Mouse (Mus musculus): ENCODE measurements around the gene Tubgcp6.

The Tubgcp6 gene

GRCm38 (mm10) chr15:89141443-89141842, 18.5 kb upstream of the Tubgcp6 start:
- no peak for DNase-seq

- DNase-seq = no peak
These were observed 17.8 kb upstream of the Tubgcp6 start, which contains the start of gene Mapk12 for GRCm38 (mm10) chr15:89140659-89141252. TSS of gene Mapk12 (minus strand) at chr15:89140703.

GRCm38 (mm10) chr15:89140048-89140658, 17.2 kb upstream of the Tubgcp6 start:
- DNase-seq = peak; percentile 87

- DNase-seq = peak; percentile 53
These were observed 15.6 kb upstream of the Tubgcp6 start for GRCm38 (mm10) chr15:89138531-89138930.

GRCm38 (mm10) chr15:89138046-89138405, 15.1 kb upstream of the Tubgcp6 start:
- peak; percentile 74 for DNase-seq

GRCm38 (mm10) chr15:89137378-89138045, 14.6 kb upstream of the Tubgcp6 start:
- peak; percentile 65 for DNase-seq

- DNase-seq = peak; percentile 46
These were observed 13.7 kb upstream of the Tubgcp6 start for GRCm38 (mm10) chr15:89136461-89137155.

GRCm38 (mm10) chr15:89131316-89131715, 8.4 kb upstream of the Tubgcp6 start:
- no peak for DNase-seq

- no peak for DNase-seq
These were observed 7.3 kb upstream of the Tubgcp6 start for GRCm38 (mm10) chr15:89130245-89130644.

- peak; percentile 92 for DNase-seq
These were observed 5.8 kb upstream of the Tubgcp6 start, which contains the start of gene Hdac10 for GRCm38 (mm10) chr15:89128382-89129350. TSS of gene Hdac10 (minus strand) at chr15:89128700.

GRCm38 (mm10) chr15:89127364-89127940, 4.5 kb upstream of the Tubgcp6 start:
- DNase-seq = peak; percentile 61

GRCm38 (mm10) chr15:89126622-89127021, 3.7 kb upstream of the Tubgcp6 start:
- peak; percentile 56 for DNase-seq

GRCm38 (mm10) chr15:89125351-89125750, 2.4 kb upstream of the Tubgcp6 start:
- peak; percentile 54 for DNase-seq

- peak; percentile 43 for DNase-seq
These were observed 1.4 kb upstream of the Tubgcp6 start for GRCm38 (mm10) chr15:89124312-89124711.

- DNase-seq = peak; percentile 78
These were observed 683 bp upstream of the Tubgcp6 start for GRCm38 (mm10) chr15:89123595-89123994.

- DNase-seq = no peak
These were observed 4.9 kb downstream of the Tubgcp6 start for GRCm38 (mm10) chr15:89118007-89118406.

- DNase-seq = peak; percentile 85
These were observed 12.8 kb downstream of the Tubgcp6 start for GRCm38 (mm10) chr15:89110147-89110546.

- DNase-seq = no peak
These were observed 15.9 kb downstream of the Tubgcp6 start for GRCm38 (mm10) chr15:89106976-89107375.

GRCm38 (mm10) chr15:89106073-89106472, 16.8 kb downstream of the Tubgcp6 start:
- peak; percentile 93 for DNase-seq

GRCm38 (mm10) chr15:89104425-89104824, 18.5 kb downstream of the Tubgcp6 start:
- DNase-seq = peak; percentile 98

- DNase-seq = peak; percentile 87
These were observed 19.0 kb downstream of the Tubgcp6 start for GRCm38 (mm10) chr15:89103921-89104320.

GRCm38 (mm10) chr15:89102646-89103045, 20.3 kb downstream of the Tubgcp6 start:
- DNase-seq = peak; percentile 60
